In genomic region chr7:79275345-79275744, GRCm38 (mm10) we compare ENCODE assay signal across 8 mouse cellular contexts. TPM values are rescaled to one million over a fixed set of nuclear protein-coding genes. Genes with fewer than 3 reads are reported as not detected.
DNase-seq lines count a peak whose midpoint lies in the region; ATAC-seq lines count a peak whose summit lies in the region.

No protein-coding gene starts in this region.

- peak overlapping the region; percentile 93 for H3K4me3 ChIP-seq in lung, embryonic 16.5 days (ENCODE audit: low read length)
- H3K4me3 ChIP-seq in embryonic facial prominence, embryonic 11.5 days (ENCODE audit: low read depth, low read length), result no peak overlapping the region
- H3K4me3 ChIP-seq in hindbrain, embryonic 12.5 days, result no peak overlapping the region
- H3K4me3 ChIP-seq in macrophage (ENCODE audit: inconsistent target), result peak overlapping the region; percentile 23

- H3K36me3 ChIP-seq in lung, embryonic 16.5 days (ENCODE audit: control insufficient read depth, insufficient read depth, low read length), result no peaks in the 10 kb centered on the region
- H3K36me3 ChIP-seq in embryonic facial prominence, embryonic 11.5 days (replicated peaks; ENCODE audit: control insufficient read depth, insufficient read depth, low read depth, low read length), result no peaks in the 10 kb centered on the region
- no peaks in the 10 kb centered on the region for H3K36me3 ChIP-seq in hindbrain, embryonic 12.5 days
- no peaks in the 10 kb centered on the region for H3K36me3 ChIP-seq in macrophage (ENCODE audit: inconsistent target)

- H3K4me2 ChIP-seq in lung, embryonic 16.5 days (ENCODE audit: low read depth, low read length), result peak overlapping the region; percentile 68
- peak overlapping the region; percentile 7; the same call in 1 of the 2 replicates for H3K4me2 ChIP-seq in embryonic facial prominence, embryonic 11.5 days (ENCODE audit: low read depth, low read length)
- H3K4me2 ChIP-seq in hindbrain, embryonic 12.5 days (replicated peaks), result peak overlapping the region; percentile 80

- no peak for DNase-seq in lung, adult 18-20 months
- DNase-seq in embryonic facial prominence, embryonic 11.5 days (ENCODE audit: low spot score), result peak; percentile 20
- DNase-seq in gastrocnemius, postnatal 10 days, result no peak
- no peak for DNase-seq in gastrocnemius, postnatal 4 days (ENCODE audit: low spot score in 2 of 2)
- no peak for DNase-seq in layer of hippocampus, postnatal 36 days

- H3K27me3 ChIP-seq in lung, embryonic 16.5 days (ENCODE audit: control insufficient read depth, insufficient read depth, low read depth, low read length), result no peaks in the 10 kb centered on the region
- no peaks in the 10 kb centered on the region for H3K27me3 ChIP-seq in embryonic facial prominence, embryonic 11.5 days (ENCODE audit: control insufficient read depth, insufficient read depth, low read length)
- no peaks in the 10 kb centered on the region for H3K27me3 ChIP-seq in hindbrain, embryonic 12.5 days

- 11% methylated on average over 11 of the region's 11 CpGs for WGBS in lung, embryonic 16.5 days
- WGBS in embryonic facial prominence, embryonic 11.5 days, result 41% methylated on average over 11 of the region's 11 CpGs
- 46% methylated on average over 11 of the region's 11 CpGs for WGBS in hindbrain, embryonic 12.5 days
- 32% methylated on average over 11 of the region's 11 CpGs for WGBS in macrophage (ENCODE audit: missing documents)

- H3K9ac ChIP-seq in lung, embryonic 16.5 days (ENCODE audit: low read length), result peak overlapping the region; percentile 90
- H3K9ac ChIP-seq in embryonic facial prominence, embryonic 11.5 days (replicated peaks; ENCODE audit: low read length), result no peak overlapping the region
- H3K9ac ChIP-seq in hindbrain, embryonic 12.5 days, result peak overlapping the region; percentile 1; the same call in 1 of the 2 replicates

- H3K79me2 ChIP-seq in macrophage (ENCODE audit: inconsistent target), result peaks cover 72% of the 10 kb centered on the region

- H3K4me1 ChIP-seq in lung, embryonic 16.5 days (replicated peaks; ENCODE audit: control insufficient read depth, insufficient read depth, low read length), result peaks cover 48% of the 10 kb centered on the region
- peaks cover 2% of the 10 kb centered on the region; the same call in 1 of the 2 replicates for H3K4me1 ChIP-seq in embryonic facial prominence, embryonic 11.5 days (ENCODE audit: control insufficient read depth, insufficient read depth, low read length)
- peaks cover 55% of the 10 kb centered on the region for H3K4me1 ChIP-seq in hindbrain, embryonic 12.5 days

- no peaks in the 10 kb centered on the region for H3K9me3 ChIP-seq in lung, embryonic 16.5 days (ENCODE audit: control insufficient read depth, low read length)
- no peaks in the 10 kb centered on the region for H3K9me3 ChIP-seq in embryonic facial prominence, embryonic 11.5 days (replicated peaks; ENCODE audit: control insufficient read depth, low read length)
- H3K9me3 ChIP-seq in hindbrain, embryonic 12.5 days (replicated peaks), result no peaks in the 10 kb centered on the region

- peak overlapping the region; percentile 54; the same call in 1 of the 2 replicates for H3K27ac ChIP-seq in lung, embryonic 16.5 days (ENCODE audit: low read length)
- no peak overlapping the region for H3K27ac ChIP-seq in embryonic facial prominence, embryonic 11.5 days (replicated peaks; ENCODE audit: low read depth, low read length)
- H3K27ac ChIP-seq in hindbrain, embryonic 12.5 days, result no peak overlapping the region
- H3K27ac ChIP-seq in macrophage, result no peak overlapping the region

- no peak for ATAC-seq in lung, embryonic 16.5 days (ENCODE audit: low read depth)
- ATAC-seq in embryonic facial prominence, embryonic 11.5 days (replicated peaks; ENCODE audit: insufficient number of reproducible peaks, low FRiP score, low TSS enrichment, low read depth), result no peak
- no peak for ATAC-seq in hindbrain, embryonic 12.5 days (ENCODE audit: low FRiP score)

RNA-seq across cellular contexts. Expression of gene Abhd2, which starts 2.3 kb away (rescaled TPM):
- polyA plus RNA-seq in lung, embryonic 16.5 days (2015; fragmentation: Nextera tagmentation; extraction: Ambion mirVana), result 22.8 and 24.9 TPM in 2 replicates
- polyA plus RNA-seq in embryonic facial prominence, embryonic 11.5 days (2014; fragmentation: Nextera tagmentation; extraction: Ambion mirVana), result 10.9 and 12.2 TPM in 2 replicates
- polyA plus RNA-seq in hindbrain, embryonic 12.5 days (2016; fragmentation: Nextera tagmentation; extraction: Ambion mirVana), result 14.3 and 17.7 TPM in 2 replicates
- 10 to 100 TPM in 20 of 26 experiments, 1 to 10 TPM in 6; 5.7 to 26.0 (median 15.5) TPM for total RNA-seq in macrophage (2018; cell fraction: chromatin; rRNA removed)
- total RNA-seq in macrophage (2018; cell fraction: cytosol; rRNA removed), result 10 to 100 TPM; 30.4 to 51.5 (median 40.0) TPM
- 10 to 100 TPM; 19.5 to 74.0 (median 47.3) TPM for total RNA-seq in macrophage (2018; cell fraction: nucleus; rRNA removed)
- 18.4 to 25.1 TPM (median 23.3 TPM) in 3 replicates for polyA plus RNA-seq in macrophage (2018)
- total RNA-seq in gastrocnemius, postnatal 10 days (2021), result 10 to 100 TPM; 14.4 to 18.6 TPM
- 10 to 100 TPM; 22.3 to 23.5 TPM for total RNA-seq in gastrocnemius, postnatal 4 days (2021)
- 10 to 100 TPM; 67.6 to 67.7 TPM for total RNA-seq in layer of hippocampus, postnatal 36 days (2021)

Comparison
In these comparisons a context has a peak if more than half of its experiments do, and no peak if none do; other contexts are left out.
1. H3K4me2 ChIP-seq: peak in every context shown above with its lines; median percentile 80 in hindbrain, embryonic 12.5 days; 68 in lung, embryonic 16.5 days; 7 in embryonic facial prominence, embryonic 11.5 days.
2. H3K4me3 ChIP-seq: peak in lung, embryonic 16.5 days (single experiment) and macrophage (single experiment); none in embryonic facial prominence, embryonic 11.5 days (single experiment) and hindbrain, embryonic 12.5 days (single experiment).